Mouse (Mus musculus) bone marrow macrophage, adult 2 months (primary cell): ENCODE measurements at regions not wholly inside any gene's neighbourhood (a gene's known extent, or its start where the extent isn't known, plus 50 kb on each side); places are given as distances from the start of the nearest gene placed in this dataset.
A peak's percentile ranks its signal among the peaks of the same experiment; 100 is the strongest.

ENCODE experiments used
- H3K27ac ChIP-seq: 2 replicates; pipeline ENCODE4 v1.5.1; 2012; ENCODE audit warnings: low read depth, low read length; ENCODE audit not compliant: insufficient read depth
- H3K4me1 ChIP-seq: 2 replicates; pipeline ENCODE4 v1.6.1; 2012; ENCODE audit warnings: low read length; ENCODE audit not compliant: control insufficient read depth, insufficient read depth
- H3K4me3 ChIP-seq: 2 replicates; pipeline ENCODE4 v1.5.1; 2012; ENCODE audit warnings: mild to moderate bottlenecking, low read length, moderate library complexity; ENCODE audit not compliant: insufficient read depth
- CTCF ChIP-seq: IDR thresholded peaks from 2 replicates; pipeline ENCODE4 v1.5.1; 2012; ENCODE audit warnings: low read depth, mild to moderate bottlenecking, low read length, moderate library complexity
- POLR2A ChIP-seq: IDR thresholded peaks from 2 replicates; pipeline ENCODE4 v1.6.1; 2012; ENCODE audit warnings: mild to moderate bottlenecking, low read depth, low read length, borderline replicate concordance

GRCm38 (mm10) chr13:56021716-56022115 is 114.4 kb downstream of the H2afy start:
- H3K4me1 ChIP-seq = no peaks in the 10 kb centered on the region
- H3K4me3 ChIP-seq = no peak overlapping the region
- no peak overlapping the region for H3K27ac ChIP-seq
- no peak for TF ChIP-seq POLR2A
- no peak for TF ChIP-seq CTCF

- H3K4me3 ChIP-seq = no peak overlapping the region
- no peaks in the 10 kb centered on the region for H3K4me1 ChIP-seq
- no peak for TF ChIP-seq POLR2A
- TF ChIP-seq CTCF = no peak
- H3K27ac ChIP-seq = 0 out of 2 replicates have a peak overlapping the region, but pooled peaks have one; percentile 11
These were observed 122.2 kb downstream of the H2afy start for GRCm38 (mm10) chr13:56014006-56014405.

GRCm38 (mm10) chr13:56010416-56010815 is 125.7 kb downstream of the H2afy start:
- H3K4me1 ChIP-seq = no peaks in the 10 kb centered on the region

GRCm38 (mm10) chr13:56006827-56007226 is 129.3 kb downstream of the H2afy start:
- TF ChIP-seq POLR2A = no peak
- no peak for TF ChIP-seq CTCF
- no peak overlapping the region for H3K4me3 ChIP-seq

More at GRCm38 (mm10) chr13:56010416-56010815, 125.7 kb downstream of the H2afy start:
- H3K27ac ChIP-seq = no peak overlapping the region
- TF ChIP-seq POLR2A (no peak), CTCF (no peak)
- no peak overlapping the region for H3K4me3 ChIP-seq

GRCm38 (mm10) chr13:56005746-56006145 is 130.4 kb downstream of the H2afy start:
- H3K4me3 ChIP-seq = no peak overlapping the region
- TF ChIP-seq CTCF = no peak
- TF ChIP-seq POLR2A = no peak
- H3K4me1 ChIP-seq = no peaks in the 10 kb centered on the region
- no peak overlapping the region for H3K27ac ChIP-seq

More at GRCm38 (mm10) chr13:56006827-56007226, 129.3 kb downstream of the H2afy start:
- Histone ChIP-seq H3K27ac (no peak overlapping the region), H3K4me1 (no peaks in the 10 kb centered on the region)

GRCm38 (mm10) chr13:56003724-56004393 is 132.3 kb downstream of the H2afy start:
- Histone ChIP-seq H3K4me3 (no peak overlapping the region), H3K27ac (no peak overlapping the region), H3K4me1 (no peaks in the 10 kb centered on the region)
- TF ChIP-seq POLR2A (no peak), CTCF (no peak)

GRCm38 (mm10) chr13:55995255-55995654 is 140.9 kb downstream of the H2afy start:
- TF ChIP-seq CTCF = no peak
- TF ChIP-seq POLR2A = no peak
- Histone ChIP-seq H3K4me3 (no peak overlapping the region), H3K27ac (no peak overlapping the region), H3K4me1 (no peaks in the 10 kb centered on the region)

GRCm38 (mm10) chr13:55994460-55994859 is 141.7 kb downstream of the H2afy start:
- no peak overlapping the region for H3K4me3 ChIP-seq
- TF ChIP-seq POLR2A (no peak), CTCF (no peak)
- H3K4me1 ChIP-seq = no peaks in the 10 kb centered on the region
- no peak overlapping the region for H3K27ac ChIP-seq

GRCm38 (mm10) chr13:55992699-55993098 is 143.5 kb downstream of the H2afy start:
- Histone ChIP-seq H3K4me3 (no peak overlapping the region), H3K27ac (no peak overlapping the region), H3K4me1 (no peaks in the 10 kb centered on the region)
- no peak for TF ChIP-seq CTCF
- no peak for TF ChIP-seq POLR2A

- H3K4me1 ChIP-seq = no peaks in the 10 kb centered on the region
- TF ChIP-seq POLR2A (no peak), CTCF (no peak)
- H3K27ac ChIP-seq = no peak overlapping the region
- no peak overlapping the region for H3K4me3 ChIP-seq
These were observed 144.9 kb downstream of the H2afy start for GRCm38 (mm10) chr13:55991216-55991615.
